Mouse (Mus musculus): Measurements from ENCODE around the gene Grwd1. TPM values are rescaled to one million over a fixed set of nuclear protein-coding genes. Genes with fewer than 3 reads are reported as not detected.

Gene Grwd1
- total RNA-seq, 2 experiments from 2014 or later: 33.0 to 36.0 TPM

GRCm38 (mm10) chr7:45779081-45779641 lies 51.6 kb downstream of the Grwd1 start:
- DNase-seq (ENCODE audit: low spot score in 2 of 2): no peak

DNA sequence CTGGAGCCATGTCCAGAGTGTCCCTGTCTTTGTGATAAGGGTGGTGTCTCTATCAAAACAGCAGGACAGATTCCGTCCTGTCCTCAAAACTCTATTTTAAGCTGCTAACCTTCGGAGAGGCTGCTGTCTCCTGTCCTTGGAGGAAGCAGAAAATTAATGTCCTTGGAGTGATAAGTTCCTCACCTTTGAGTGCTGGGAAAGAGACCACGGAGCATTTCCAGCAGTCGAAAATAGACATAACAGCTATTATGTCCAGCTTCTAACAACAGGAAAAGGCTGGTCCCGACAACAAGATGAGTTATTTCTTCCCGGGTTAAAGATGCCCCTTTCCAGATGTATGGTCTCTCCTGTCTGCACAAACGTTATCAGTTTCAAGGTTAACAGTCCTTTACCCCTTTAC lies 55.5 kb downstream of the Grwd1 start:
- DNase-seq (ENCODE audit: low spot score in 2 of 2): no peak

Other genes with a start within 250 kb of the Grwd1 start
- gene Fgf21, start 215.5 kb downstream of the Grwd1 start, total RNA-seq (2021): 1 to 10 TPM in 1 of 2 experiments, not detected in 1; 1.4 TPM
- not detected for gene Fut1, start 213.7 kb downstream of the Grwd1 start, total RNA-seq (2021)
- under 1 TPM; 0.22 to 0.33 TPM for gene Izumo1, start 209.1 kb downstream of the Grwd1 start, total RNA-seq (2021)
- gene Rasip1, start 203.5 kb downstream of the Grwd1 start, total RNA-seq (2021): 10 to 100 TPM; 16.0 to 27.6 TPM
- 1 to 10 TPM; 2.4 to 7.7 TPM for gene Mamstr, start 191.0 kb downstream of the Grwd1 start, total RNA-seq (2021)
- gene Fut2, start 164.6 kb downstream of the Grwd1 start, total RNA-seq (2021): under 1 TPM in 1 of 2 experiments, not detected in 1; 0.13 TPM
- under 1 TPM; 0.36 to 0.61 TPM for gene Ntn5, start 146.9 kb downstream of the Grwd1 start, total RNA-seq (2021)
- gene Sec1, start 136.5 kb downstream of the Grwd1 start, total RNA-seq (2021): under 1 TPM; 0.23 to 0.35 TPM
- gene Car11, start 131.1 kb downstream of the Grwd1 start, total RNA-seq (2021): 10 to 100 TPM; 15.8 to 16.9 TPM
- 10 to 100 TPM; 64.8 to 96.6 TPM for gene Dbp, start 125.9 kb downstream of the Grwd1 start, total RNA-seq (2021)
- gene Rpl18, start 115.5 kb downstream of the Grwd1 start, total RNA-seq (2021): 100 to 1,000 TPM; 934 to 965 TPM
- gene Sphk2, start 112.9 kb downstream of the Grwd1 start, total RNA-seq (2021): 10 to 100 TPM; 37.7 to 42.0 TPM
- under 1 TPM; 0.30 to 0.35 TPM for gene Fam83e, start 109.7 kb downstream of the Grwd1 start, total RNA-seq (2021)
- gene Spaca4, start 105.1 kb downstream of the Grwd1 start, total RNA-seq (2021): not detected
- 1 to 10 TPM; 6.2 to 8.4 TPM for gene Lmtk3, start 47.2 kb downstream of the Grwd1 start, total RNA-seq (2021)
- 1 to 10 TPM in 1 of 2 experiments, under 1 TPM in 1; 0.77 to 1.1 TPM for gene Sult2b1, start 46.3 kb downstream of the Grwd1 start, total RNA-seq (2021)
- gene Cyth2, start 16.4 kb downstream of the Grwd1 start, total RNA-seq (2021): 100 to 1,000 TPM in 1 of 2 experiments, 10 to 100 TPM in 1; 92.9 to 117 TPM
- under 1 TPM; 0.19 to 0.20 TPM for gene Kcnj14, start 6.2 kb downstream of the Grwd1 start, total RNA-seq (2021)
- 100 to 1,000 TPM; 125 to 140 TPM for gene Kdelr1, start 41.8 kb upstream of the Grwd1 start, total RNA-seq (2021)
- under 1 TPM; 0.66 to 0.67 TPM for gene Grin2d, start 47.4 kb upstream of the Grwd1 start, total RNA-seq (2021)
- not detected for gene Syngr4, start 65.8 kb upstream of the Grwd1 start, total RNA-seq (2021)
- 10 to 100 TPM; 70.9 to 89.3 TPM for gene Tmem143, start 66.0 kb upstream of the Grwd1 start, total RNA-seq (2021)
- gene Emp3, start 90.5 kb upstream of the Grwd1 start, total RNA-seq (2021): 100 to 1,000 TPM; 299 to 421 TPM
- 10 to 100 TPM; 17.7 to 21.1 TPM for gene Ccdc114, start 93.1 kb upstream of the Grwd1 start, total RNA-seq (2021)
- gene Abcc6, start 199.4 kb upstream of the Grwd1 start, total RNA-seq (2021): under 1 TPM in 1 of 2 experiments, not detected in 1; 0.10 TPM
- gene Nomo1, start 202.8 kb upstream of the Grwd1 start, total RNA-seq (2021): 10 to 100 TPM; 64.2 to 67.0 TPM

Measured in adrenal gland, adult 18-20 months (tissue).